Mouse (Mus musculus): ENCODE data around the gene Crybg1. TPM values are rescaled to one million over a fixed set of nuclear protein-coding genes. Genes with fewer than 3 reads are reported as not detected.

Gene Crybg1
- total and polyA plus RNA-seq, 3 experiments, result 0.04 to 0.14 TPM; not detected in 1

DNA sequence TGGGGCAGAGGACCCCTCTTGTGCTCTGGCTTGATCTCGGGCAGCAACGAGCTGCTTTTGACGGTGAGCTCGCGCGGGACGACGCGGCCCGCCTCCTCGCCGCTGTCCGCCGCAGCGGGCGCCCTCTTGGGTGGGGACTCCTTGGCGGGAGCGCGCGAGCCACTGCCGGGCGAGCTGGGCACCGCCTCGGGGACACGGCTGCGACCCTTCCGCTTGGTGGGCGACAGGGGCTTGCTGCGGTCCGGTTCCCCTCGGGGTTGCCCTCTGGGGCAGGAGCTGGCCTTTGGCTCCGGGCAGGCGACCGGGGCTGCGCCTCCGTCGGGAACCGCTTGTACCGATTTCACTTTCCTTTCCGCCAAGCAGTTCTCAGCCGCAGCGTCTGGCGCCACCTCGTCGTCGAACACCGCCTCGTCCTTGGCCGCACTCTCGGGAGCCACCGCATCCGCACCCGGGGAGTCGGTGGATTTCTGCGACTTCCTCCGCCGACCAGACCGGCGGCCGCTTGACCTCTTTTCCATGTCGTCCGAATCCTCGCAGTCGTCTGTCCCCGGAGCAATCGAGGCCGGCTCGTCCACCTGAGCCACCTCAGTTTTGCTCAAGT lies 145.0 kb downstream of the Crybg1 start:
- H3K27ac ChIP-seq (ENCODE audit: control insufficient read depth, low read depth, low read length), result no peak overlapping the region
- DNase-seq (ENCODE audit: low read depth, low spot score), result no peak

DNA sequence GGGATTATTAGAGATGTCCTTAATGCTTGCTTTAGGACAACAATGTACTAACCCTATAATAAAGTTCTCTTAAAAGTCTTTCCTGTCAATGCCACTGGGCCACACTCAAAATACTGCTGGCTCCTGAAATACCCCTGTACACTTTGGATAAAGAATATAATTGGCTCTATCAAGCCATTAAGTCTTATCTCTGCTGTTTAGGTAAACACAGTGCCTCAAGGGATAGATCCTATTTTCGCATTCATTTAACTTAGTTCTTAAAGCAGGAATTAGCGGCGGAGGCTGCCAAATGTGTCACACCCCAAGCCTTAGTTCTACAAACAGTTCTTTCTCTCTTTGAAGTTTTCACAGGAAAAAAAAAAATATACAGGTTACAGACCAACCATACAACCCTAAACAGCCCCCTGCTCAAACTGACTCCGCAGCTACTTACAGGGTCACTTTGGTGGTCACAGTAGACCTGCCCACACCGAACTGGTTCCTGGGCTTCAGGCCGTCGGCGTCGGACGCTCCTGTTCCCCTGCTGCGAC lies 145.6 kb downstream of the Crybg1 start:
- Histone ChIP-seq H3K4me1 (ENCODE audit: control insufficient read depth in 1 of 2, insufficient read depth in 2 of 2, low read length in 2 of 2) (no peaks in the 10 kb centered on the region), H3K9me3 (replicated peaks; ENCODE audit: insufficient read depth, low read length) (no peaks in the 10 kb centered on the region), H3K36me3 (ENCODE audit: control insufficient read depth in 1 of 2, insufficient read depth in 2 of 2, low read length in 2 of 2) (no peaks in the 10 kb centered on the region), H3K9ac (ENCODE audit: control insufficient read depth, low read depth, low read length, poor library complexity, severe bottlenecking) (no peak overlapping the region), H3K4me3 (ENCODE audit: control insufficient read depth in 1 of 2, insufficient read depth in 1 of 2, low read depth in 2 of 2, low read length in 2 of 2) (no peak overlapping the region), H3K27ac (ENCODE audit: control insufficient read depth, low read depth, low read length) (no peak overlapping the region), H3K79me2 (ENCODE audit: control insufficient read depth, insufficient read depth, low read length, poor library complexity) (no peaks in the 10 kb centered on the region), H3K27me3 (ENCODE audit: control insufficient read depth in 1 of 2, insufficient read depth in 2 of 2, low read length in 2 of 2) (peaks cover 0 to 2% of the 10 kb centered on the region in 2 experiments; a peak in 2 of 4 replicates)
- TF ChIP-seq NRF1 (IDR thresholded peaks at IDR 0.05; ENCODE audit: insufficient read depth, low read depth, low read length, poor library complexity, severe bottlenecking), result no peak
- no peak for TF ChIP-seq ZNF384 (IDR thresholded peaks at IDR 0.05; ENCODE audit: low read depth, low read length)
- no peak for TF ChIP-seq ZC3H11A (IDR thresholded peaks at IDR 0.05; ENCODE audit: low read depth, low read length)
- TF ChIP-seq EP300 (IDR thresholded peaks at IDR 0.05; ENCODE audit: low read depth in 1 of 2, low read length in 2 of 2), result no peak
- DNase-seq (ENCODE audit: low read depth, low spot score), result no peak

More for the DNA sequence above, 145.0 kb downstream of the Crybg1 start:
- Histone ChIP-seq H3K4me3 (ENCODE audit: control insufficient read depth in 1 of 2, insufficient read depth in 1 of 2, low read depth in 2 of 2, low read length in 2 of 2) (no peak overlapping the region), H3K36me3 (ENCODE audit: control insufficient read depth in 1 of 2, insufficient read depth in 2 of 2, low read length in 2 of 2) (no peaks in the 10 kb centered on the region), H3K79me2 (ENCODE audit: control insufficient read depth, insufficient read depth, low read length, poor library complexity) (no peaks in the 10 kb centered on the region), H3K9me3 (replicated peaks; ENCODE audit: insufficient read depth, low read length) (no peaks in the 10 kb centered on the region), H3K4me1 (ENCODE audit: control insufficient read depth in 1 of 2, insufficient read depth in 2 of 2, low read length in 2 of 2) (no peaks in the 10 kb centered on the region), H3K9ac (ENCODE audit: control insufficient read depth, low read depth, low read length, poor library complexity, severe bottlenecking) (no peak overlapping the region), H3K27me3 (ENCODE audit: control insufficient read depth in 1 of 2, insufficient read depth in 2 of 2, low read length in 2 of 2) (peaks cover 0 to 2% of the 10 kb centered on the region in 2 experiments; a peak in 2 of 4 replicates)
- TF ChIP-seq ETS1 (IDR thresholded peaks at IDR 0.05; ENCODE audit: low read depth, low read length) (no peak), MAZ (IDR thresholded peaks at IDR 0.05; ENCODE audit: low read depth, low read length) (no peak), POLR2AphosphoS5 (IDR thresholded peaks at IDR 0.05; ENCODE audit: borderline replicate concordance, low read depth, low read length) (no peak), MAFK (IDR thresholded peaks at IDR 0.05; ENCODE audit: borderline replicate concordance, low read depth, low read length) (no peak), UBTF (IDR thresholded peaks at IDR 0.05; ENCODE audit: borderline replicate concordance, insufficient read depth, low read depth, low read length) (no peak), SMC3 (IDR thresholded peaks at IDR 0.05; ENCODE audit: low read depth, low read length) (no peak), ZKSCAN1 (IDR thresholded peaks at IDR 0.05; ENCODE audit: low read depth, low read length) (no peak), GABPA (IDR thresholded peaks at IDR 0.05; ENCODE audit: low read depth, low read length) (no peak), ZMIZ1 (IDR thresholded peaks at IDR 0.05; ENCODE audit: low read depth, low read length) (no peak), ZC3H11A (IDR thresholded peaks at IDR 0.05; ENCODE audit: low read depth, low read length) (no peak), TCF12 (IDR thresholded peaks at IDR 0.05; ENCODE audit: low read depth, low read length) (no peak)
